Mouse (Mus musculus): ENCODE measurements at regions not wholly inside any gene's neighbourhood (a gene's known extent, or its start where the extent isn't known, plus 50 kb on each side); places are given as distances from the start of the nearest gene placed in this dataset.

DNA sequence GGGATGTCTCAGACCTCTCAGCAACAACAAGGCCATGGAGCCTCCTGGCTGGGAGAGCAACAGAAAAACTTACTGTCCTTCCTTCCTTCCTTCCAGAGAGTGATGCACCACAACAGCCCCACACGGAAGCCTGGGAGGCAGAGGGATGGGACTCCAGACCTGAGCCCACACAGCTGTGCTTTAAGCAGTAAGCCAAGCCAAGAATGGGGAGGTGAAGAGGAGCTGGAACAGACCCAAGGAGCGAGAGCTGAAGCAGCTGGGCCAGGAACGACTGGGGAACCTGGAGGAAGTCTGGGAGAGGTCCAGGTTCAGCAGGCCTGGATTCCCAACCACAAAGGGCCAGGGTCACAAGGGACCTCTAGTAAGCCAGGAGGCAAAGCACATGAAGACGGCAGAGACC lies 67.5 kb downstream of the Cpn2 start:
- TF ChIP-seq POLR2A (IDR thresholded peaks at IDR 0.05; ENCODE audit: borderline replicate concordance, control insufficient read depth, low read depth, low read length) (no peak), CTCF (IDR thresholded peaks at IDR 0.05; ENCODE audit: control insufficient read depth, insufficient read depth, low read length) (no peak)
